Mouse (Mus musculus) bone marrow, adult 2 months (tissue): Measurements from ENCODE around the gene Rin1.

Experiments
- CTCF ChIP-seq: fragments of 200-500 bp; IDR thresholded peaks from 2 replicates; pipeline ENCODE4 v1.5.1; 2011; ENCODE audit warnings: low read length, control low read depth; ENCODE audit not compliant: control insufficient read depth, insufficient read depth
- POLR2A ChIP-seq: fragments of 200-500 bp; IDR thresholded peaks from 2 replicates; pipeline ENCODE4 v1.6.1; 2011; ENCODE audit warnings: low read depth, mild to moderate bottlenecking, control low read depth, low read length, borderline replicate concordance; ENCODE audit not compliant: control insufficient read depth

- TF ChIP-seq CTCF = no peak
- TF ChIP-seq POLR2A = no peak
Measured at GRCm38 (mm10) chr19:5013138-5013537, 37.1 kb upstream of the Rin1 start.
